Mouse (Mus musculus) ES-E14 (cell line): ENCODE data around the gene Polr1c. TPM values are rescaled to one million over a fixed set of nuclear protein-coding genes. Genes with fewer than 3 reads are reported as not detected.

ENCODE experiments used
- DNase-seq: peaks from one replicate; pipeline ENCODE4 v3.0.0-alpha.2; 2013; ENCODE audit warnings: low read depth, low spot score
- H3K27ac ChIP-seq: 2 replicates; pipeline ENCODE4 v1.5.1; 2012; ENCODE audit warnings: low read depth, mild to moderate bottlenecking, low read length, moderate library complexity, mixed read lengths; ENCODE audit not compliant: poor library complexity, insufficient read depth, severe bottlenecking
- H3K36me3 ChIP-seq: 2 replicates; pipeline ENCODE4 v1.6.1; 2012; ENCODE audit warnings: mild to moderate bottlenecking, low read length, moderate library complexity, mixed read lengths; ENCODE audit not compliant: control insufficient read depth, poor library complexity, insufficient read depth, severe bottlenecking
- H3K4me1 ChIP-seq, 2 experiments: fragments of 150-350 bp in 1 of 2; sonication (generic) in 1 of 2; 2 replicates each; pipeline ENCODE4 v1.6.1; 2012; ENCODE audit warnings: low read length in 2 of 2, mild to moderate bottlenecking in 1 of 2, mixed read lengths in 1 of 2; ENCODE audit not compliant: control insufficient read depth in 2 of 2, insufficient read depth in 2 of 2, poor library complexity in 1 of 2
- H3K4me3 ChIP-seq, 2 experiments: fragments of 150-350 bp in 1 of 2; sonication (generic) in 1 of 2; 2 replicates each; pipeline ENCODE4 v1.5.1; 2012; ENCODE audit warnings: low read length in 2 of 2, low read depth in 1 of 2, mild to moderate bottlenecking in 1 of 2, mixed read lengths in 1 of 2; ENCODE audit not compliant: insufficient read depth in 1 of 2, poor library complexity in 1 of 2, severe bottlenecking in 1 of 2
- H3K9ac ChIP-seq: 2 replicates; pipeline ENCODE4 v1.6.1; 2012; ENCODE audit warnings: low read depth, mild to moderate bottlenecking, low read length, mixed read lengths; ENCODE audit not compliant: poor library complexity, insufficient read depth, severe bottlenecking
- H3K9me3 ChIP-seq: fragments of 150-350 bp; sonication (generic); 2 replicates; pipeline ENCODE4 v1.6.1; 2012; ENCODE audit warnings: low read depth, mild to moderate bottlenecking, low read length; ENCODE audit not compliant: control insufficient read depth, insufficient read depth
- CHD2 ChIP-seq: IDR thresholded peaks from 2 replicates; pipeline ENCODE4 v1.6.1; 2014; ENCODE audit warnings: mild to moderate bottlenecking, low read depth, low read length, inconsistent platforms
- HCFC1 ChIP-seq: IDR thresholded peaks from 2 replicates; pipeline ENCODE4 v1.6.1; 2012; ENCODE audit warnings: low read length, inconsistent platforms, borderline replicate concordance; ENCODE audit not compliant: insufficient read depth
- MAFK ChIP-seq: IDR thresholded peaks from 2 replicates; pipeline ENCODE4 v1.6.1; 2014; ENCODE audit warnings: mild to moderate bottlenecking, low read depth, low read length, inconsistent platforms; ENCODE audit not compliant: insufficient read depth
- ZC3H11A ChIP-seq: IDR thresholded peaks from 2 replicates; pipeline ENCODE4 v1.6.1; 2012; ENCODE audit warnings: low read depth, mild to moderate bottlenecking, inconsistent platforms, low read length, borderline replicate concordance
- ZNF384 ChIP-seq: IDR thresholded peaks from 2 replicates; pipeline ENCODE4 v1.6.1; 2012; ENCODE audit warnings: low read depth, low read length, inconsistent platforms
- in situ Hi-C, 2 experiments: fragments of 600-800 bp; cut with MboI; formaldehyde crosslinking; loops; one replicate each; pipeline ENCODE4 v1.15.1; 2025; ENCODE audit warnings: low sequenced_read_pairs in 2 of 2, inconsistent platforms in 1 of 2; ENCODE audit not compliant: unreplicated experiment in 2 of 2
- total RNA-seq: library from RNA; depleted of rRNA; stranded (reverse); fragments of 300-350 nt; gene quantifications from 2 replicates; pipeline ENCODE4 v1.2.3, GENCODE M21; 2012

The Polr1c gene
- total RNA-seq, 1 experiment = 177 TPM

- peaks cover 42% of the 10 kb centered on the region for H3K36me3 ChIP-seq
- H3K9ac ChIP-seq = no peak overlapping the region
These were observed 26.0 kb upstream of the Polr1c start for GRCm38 (mm10) chr17:46273803-46274236.

GRCm38 (mm10) chr17:46272675-46273074 is 24.8 kb upstream of the Polr1c start:
- Histone ChIP-seq H3K36me3 (peaks cover 36% of the 10 kb centered on the region), H3K9me3 (no peaks in the 10 kb centered on the region), H3K9ac (no peak overlapping the region), H3K27ac (no peak overlapping the region), H3K4me1 (peaks cover 2 to 15% of the 10 kb centered on the region in 2 experiments; a peak in 2 of 4 replicates), H3K4me3 (no peak overlapping the region)
- in situ Hi-C loops = no loop called here
- TF ChIP-seq HCFC1 (no peak), ZC3H11A (no peak), MAFK (no peak), CHD2 (no peak), ZNF384 (no peak)
- no peak for DNase-seq

More at GRCm38 (mm10) chr17:46273803-46274236, 26.0 kb upstream of the Polr1c start:
- Histone ChIP-seq H3K4me3 (no peak overlapping the region), H3K27ac (no peak overlapping the region), H3K4me1 (peaks cover 0 to 11% of the 10 kb centered on the region in 2 experiments; a peak in 1 of 4 replicates), H3K9me3 (no peaks in the 10 kb centered on the region)
- in situ Hi-C loops = no loop called here
- TF ChIP-seq MAFK (no peak), CHD2 (no peak), ZNF384 (no peak), HCFC1 (no peak), ZC3H11A (no peak)
- DNase-seq = no peak

DNA sequence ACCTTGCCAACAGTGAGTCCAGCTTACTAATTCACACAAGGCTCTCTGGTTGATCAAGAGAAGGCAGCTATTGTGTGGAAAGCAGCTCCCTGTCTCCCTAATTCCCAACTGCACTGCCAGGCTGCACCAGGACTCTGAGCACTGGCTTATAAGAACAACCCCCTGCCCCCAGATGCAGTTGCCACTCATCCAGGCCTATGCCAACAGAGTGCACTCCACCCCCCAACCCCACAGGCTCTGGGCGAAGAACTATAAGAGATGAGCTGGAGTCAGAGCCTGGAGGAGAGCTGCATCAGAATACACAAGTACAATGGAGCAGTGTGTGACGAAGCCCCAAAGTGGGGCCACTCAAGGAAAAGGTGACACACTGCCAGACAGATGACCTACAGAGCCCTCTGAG is 24.2 kb upstream of the Polr1c start:
- no peaks in the 10 kb centered on the region for H3K9me3 ChIP-seq
- in situ Hi-C loops = no loop called here
- H3K36me3 ChIP-seq = peaks cover 38% of the 10 kb centered on the region
- no peak overlapping the region for H3K9ac ChIP-seq
- peaks cover 4 to 20% of the 10 kb centered on the region in 2 experiments; a peak in 2 of 4 replicates for H3K4me1 ChIP-seq
- TF ChIP-seq CHD2 = no peak
- TF ChIP-seq HCFC1 = no peak
- TF ChIP-seq ZNF384 = no peak
- no peak for TF ChIP-seq ZC3H11A
- no peak for TF ChIP-seq MAFK
- H3K4me3 ChIP-seq = no peak overlapping the region
- DNase-seq = no peak
- no peak overlapping the region for H3K27ac ChIP-seq

GRCm38 (mm10) chr17:46269771-46270534 is 22.1 kb upstream of the Polr1c start:
- Histone ChIP-seq H3K9me3 (no peaks in the 10 kb centered on the region), H3K4me1 (peaks cover 8 to 30% of the 10 kb centered on the region in 2 experiments; a peak in 3 of 4 replicates), H3K4me3 (no peak overlapping the region), H3K9ac (no peak overlapping the region), H3K27ac (no peak overlapping the region), H3K36me3 (peaks cover 44% of the 10 kb centered on the region)
- no peak for DNase-seq
- TF ChIP-seq ZNF384 = no peak
- TF ChIP-seq CHD2 = no peak
- TF ChIP-seq HCFC1 = no peak
- no peak for TF ChIP-seq MAFK
- no peak for TF ChIP-seq ZC3H11A
- in situ Hi-C loops = no loop called here
